Mouse (Mus musculus) midbrain, embryonic 11.5 days (tissue): Measurements from ENCODE around the gene Sec63. TPM values are rescaled to one million over a fixed set of nuclear protein-coding genes. Genes with fewer than 3 reads are reported as not detected.

Experiments used
- ATAC-seq: fragments of 200-750 bp; cut with Nextera tagmentation; 2 replicates; pipeline ENCODE4 v1.8.0; 2017; ENCODE audit warnings: moderate TSS enrichment, moderate library complexity; ENCODE audit not compliant: low FRiP score
- DNase-seq: peaks from one replicate; pipeline ENCODE4 v3.0.0; 2015; ENCODE audit warnings: low spot score; ENCODE audit errors: missing footprints
- H3K27ac ChIP-seq: fragments of 300-500 bp; sonication (generic); 2 replicates; pipeline ENCODE4 v1.5.1; 2014; ENCODE audit warnings: low read depth, low read length
- H3K27me3 ChIP-seq: fragments of 300-500 bp; sonication (generic); 2 replicates; pipeline ENCODE4 v1.6.1; 2014; ENCODE audit warnings: mild to moderate bottlenecking, low read length, moderate library complexity, mixed read lengths; ENCODE audit not compliant: control insufficient read depth, insufficient read depth
- H3K36me3 ChIP-seq: fragments of 300-500 bp; sonication (generic); 2 replicates; pipeline ENCODE4 v1.6.1; 2014; ENCODE audit warnings: mild to moderate bottlenecking, low read length, moderate library complexity, mixed read lengths; ENCODE audit not compliant: control insufficient read depth, insufficient read depth
- H3K4me1 ChIP-seq: fragments of 300-500 bp; sonication (generic); 2 replicates; pipeline ENCODE4 v1.6.1; 2014; ENCODE audit warnings: low read length; ENCODE audit not compliant: control insufficient read depth, insufficient read depth
- H3K4me2 ChIP-seq: fragments of 300-500 bp; sonication (generic); 2 replicates; pipeline ENCODE4 v1.6.1; 2014; ENCODE audit warnings: mild to moderate bottlenecking, moderate library complexity
- H3K4me3 ChIP-seq: fragments of 300-500 bp; sonication (generic); 2 replicates; pipeline ENCODE4 v1.5.1; 2014; ENCODE audit warnings: low read depth, low read length
- H3K9ac ChIP-seq: fragments of 300-500 bp; sonication (generic); 2 replicates; pipeline ENCODE4 v1.6.1; 2014; ENCODE audit warnings: low read length
- H3K9me3 ChIP-seq: fragments of 300-500 bp; sonication (generic); 2 replicates; pipeline ENCODE4 v1.6.1; 2016; ENCODE audit warnings: low read length; ENCODE audit not compliant: control insufficient read depth
- WGBS: fragments of 180-500 bp; shearing (Covaris S2); extraction: QIAGEN DNeasy Blood & Tissue Kit; methylation state at CpG from one replicate; pipeline ENCODE4 v1.1.7; 2014; 5-methylcytosine and 5-hydroxymethylcytosine counted together
- polyA plus RNA-seq: library from polyadenylated mRNA; unstranded; fragments of >200 nt; fragmentation: Nextera tagmentation; extraction: Ambion mirVana; gene quantifications from 2 replicates; pipeline ENCODE4 v1.2.1, GENCODE M21; 2014

Sec63 gene
- polyA plus RNA-seq, 1 experiment from 2014 or later: 29.1 TPM

DNA sequence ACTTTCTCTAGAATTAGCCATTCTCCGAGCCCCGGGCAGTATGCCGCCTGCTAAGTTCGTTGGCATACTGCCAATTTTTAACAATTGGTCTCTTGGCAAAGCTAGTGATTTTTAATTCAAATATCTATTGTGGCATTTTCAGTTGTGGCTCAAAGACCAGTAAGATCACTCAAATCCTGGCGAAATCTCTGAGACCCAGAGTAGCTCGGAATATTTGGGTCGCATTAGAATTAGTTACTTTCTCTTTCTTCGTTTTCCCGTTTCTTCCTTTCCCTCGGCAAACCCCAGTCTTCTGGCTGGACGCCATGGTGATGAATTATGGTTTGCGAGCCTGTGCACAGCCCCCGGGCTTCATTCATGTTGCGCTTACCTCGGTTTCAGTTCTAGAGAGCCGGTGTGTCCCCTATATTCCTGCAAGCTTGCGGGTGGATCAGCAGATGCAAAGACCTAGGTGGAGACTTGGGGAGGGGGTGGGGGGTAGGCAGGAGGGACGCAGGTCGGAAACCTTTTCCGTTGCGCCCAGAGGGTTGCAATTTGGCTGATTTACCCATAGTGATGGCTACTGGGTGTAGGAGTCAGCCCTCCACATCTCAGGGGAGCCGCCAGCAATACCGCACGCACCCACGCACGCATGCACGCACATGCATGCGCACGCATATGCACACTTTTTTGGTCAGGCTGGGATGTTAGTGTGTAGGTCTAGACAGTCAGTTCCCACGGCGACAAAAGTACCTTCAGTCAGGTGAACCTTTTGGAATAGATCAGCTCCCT is 102.5 kb downstream of the Sec63 start:
- DNase-seq (no peak), ATAC-seq (no peak)
- 64% methylated on average over 31 of the region's 31 CpGs for WGBS
- Histone ChIP-seq H3K27ac (no peak overlapping the region), H3K9ac (no peak overlapping the region), H3K36me3 (no peaks in the 10 kb centered on the region), H3K4me2 (0 out of 2 replicates have a peak overlapping the region, but pooled peaks have one; percentile 2), H3K27me3 (no peaks in the 10 kb centered on the region), H3K9me3 (no peaks in the 10 kb centered on the region), H3K4me3 (no peak overlapping the region), H3K4me1 (peaks cover 5% of the 10 kb centered on the region)

DNA sequence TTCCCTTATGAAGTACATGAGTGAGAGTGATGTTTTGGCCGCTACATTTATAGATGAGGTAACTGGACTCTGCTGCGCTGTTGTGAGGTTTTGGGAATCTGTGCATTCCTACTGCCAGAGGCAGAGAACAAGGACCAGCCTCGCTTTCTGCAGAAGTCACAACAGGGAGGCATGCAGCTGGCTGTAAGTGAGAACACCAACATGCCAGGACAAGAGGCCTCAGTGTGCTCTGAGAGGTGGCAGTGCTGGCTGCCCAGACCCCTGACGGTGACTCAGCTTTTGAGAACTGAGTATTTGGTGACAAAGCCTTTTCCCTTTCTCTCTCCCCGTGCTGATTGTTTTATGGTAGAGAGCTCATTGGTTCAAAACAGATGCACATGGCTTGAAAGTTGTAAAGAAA is 103.4 kb downstream of the Sec63 start:
- Histone ChIP-seq H3K27me3 (no peaks in the 10 kb centered on the region), H3K27ac (no peak overlapping the region), H3K4me2 (no peak overlapping the region), H3K9ac (no peak overlapping the region), H3K36me3 (no peaks in the 10 kb centered on the region), H3K9me3 (no peaks in the 10 kb centered on the region), H3K4me1 (peaks cover 5% of the 10 kb centered on the region), H3K4me3 (no peak overlapping the region)
- ATAC-seq: no peak
- DNase-seq: no peak
- 56% methylated on average over 5 of the region's 5 CpGs for WGBS

DNA sequence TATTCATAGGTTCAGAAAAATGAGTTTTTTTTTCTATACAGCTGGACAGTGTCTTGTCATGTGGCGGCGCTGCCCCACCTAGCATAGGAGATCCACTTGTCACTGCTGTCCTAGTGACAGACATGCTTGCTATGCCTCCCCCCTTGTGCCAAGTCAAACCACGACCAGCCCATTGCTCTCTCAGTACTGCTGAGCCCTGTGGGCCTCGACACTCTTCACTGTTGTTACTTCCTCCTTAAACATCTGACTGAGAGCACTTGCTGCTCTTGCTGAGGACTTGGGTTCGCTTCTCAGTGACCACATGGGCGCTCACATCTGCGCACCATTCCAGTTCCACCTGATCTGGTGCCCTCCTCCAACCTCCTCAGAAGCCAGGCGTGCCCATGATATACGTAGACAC is 107.1 kb downstream of the Sec63 start:
- Histone ChIP-seq H3K4me2 (no peak overlapping the region), H3K27me3 (no peaks in the 10 kb centered on the region), H3K4me3 (no peak overlapping the region), H3K9ac (no peak overlapping the region), H3K36me3 (no peaks in the 10 kb centered on the region), H3K9me3 (no peaks in the 10 kb centered on the region), H3K27ac (no peak overlapping the region), H3K4me1 (no peaks in the 10 kb centered on the region)
- ATAC-seq (no peak), DNase-seq (no peak)
- WGBS: 91% methylated on average over 9 of the region's 9 CpGs

DNA sequence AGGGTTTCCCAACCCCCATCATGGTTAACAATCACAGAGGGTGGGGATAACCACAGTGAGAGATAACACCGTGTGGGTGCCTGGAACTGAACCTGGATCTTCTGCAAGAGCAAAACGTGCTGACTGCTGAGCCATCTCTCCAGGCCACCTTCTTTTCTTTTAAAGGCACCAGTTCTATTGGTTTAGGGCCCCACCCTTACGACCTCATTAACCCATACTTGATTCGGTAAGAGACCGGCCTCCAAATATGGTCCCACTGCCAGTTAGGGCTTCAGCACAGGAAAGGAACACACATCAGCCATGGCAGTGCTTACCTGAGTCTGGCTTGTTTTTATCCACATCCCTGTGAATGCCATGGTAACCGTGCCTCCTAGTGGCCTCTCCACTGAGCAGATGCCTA is 108.2 kb downstream of the Sec63 start:
- Histone ChIP-seq H3K4me2 (no peak overlapping the region), H3K9ac (no peak overlapping the region), H3K4me3 (no peak overlapping the region), H3K4me1 (no peaks in the 10 kb centered on the region), H3K36me3 (no peaks in the 10 kb centered on the region), H3K27me3 (no peaks in the 10 kb centered on the region), H3K27ac (no peak overlapping the region), H3K9me3 (no peaks in the 10 kb centered on the region)
- 82% methylated on average over 6 of the region's 6 CpGs for WGBS
- ATAC-seq: no peak
- no peak for DNase-seq

DNA sequence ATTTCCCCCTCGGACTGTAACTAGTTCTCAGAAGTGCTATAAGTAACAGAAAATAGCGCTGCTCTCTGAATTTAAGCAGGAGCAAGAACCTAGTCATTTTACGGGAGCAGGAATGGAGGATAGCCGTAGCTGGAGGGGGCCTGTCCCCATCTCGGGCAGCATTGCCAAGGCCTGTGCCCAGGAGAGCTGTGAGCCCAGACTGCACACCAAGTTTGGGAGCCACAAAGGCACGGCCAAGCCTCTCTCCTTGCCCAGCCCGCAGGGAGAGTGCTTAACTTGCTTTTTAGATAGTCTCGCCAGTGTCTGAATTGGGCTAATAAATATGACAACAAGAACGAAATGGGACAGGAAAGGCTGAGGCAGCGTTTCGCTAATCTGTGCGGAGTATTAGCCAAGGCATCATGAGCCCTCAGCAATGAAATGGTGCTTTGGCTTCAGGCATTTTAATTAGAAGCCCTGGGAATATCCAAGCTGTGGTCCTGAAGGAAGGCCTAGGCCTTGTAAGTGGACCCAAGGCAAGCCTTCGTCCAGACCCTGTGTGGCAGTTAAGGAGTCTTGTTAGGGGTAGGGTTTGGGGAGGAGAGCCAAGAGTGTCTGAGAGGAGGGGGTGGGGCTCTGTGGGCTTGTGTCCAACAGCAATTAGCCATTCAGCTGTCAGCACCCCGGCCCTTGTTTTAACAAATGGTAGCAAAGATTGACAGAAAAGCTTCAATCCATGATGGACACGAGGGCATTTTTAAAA is 111.1 kb downstream of the Sec63 start:
- Histone ChIP-seq H3K4me3 (no peak overlapping the region), H3K4me2 (no peak overlapping the region), H3K27me3 (no peaks in the 10 kb centered on the region), H3K9me3 (no peaks in the 10 kb centered on the region), H3K4me1 (no peaks in the 10 kb centered on the region), H3K27ac (no peak overlapping the region), H3K36me3 (no peaks in the 10 kb centered on the region), H3K9ac (no peak overlapping the region)
- 83% methylated on average over 15 of the region's 15 CpGs for WGBS
- ATAC-seq (no peak), DNase-seq (peak; percentile 59)

DNA sequence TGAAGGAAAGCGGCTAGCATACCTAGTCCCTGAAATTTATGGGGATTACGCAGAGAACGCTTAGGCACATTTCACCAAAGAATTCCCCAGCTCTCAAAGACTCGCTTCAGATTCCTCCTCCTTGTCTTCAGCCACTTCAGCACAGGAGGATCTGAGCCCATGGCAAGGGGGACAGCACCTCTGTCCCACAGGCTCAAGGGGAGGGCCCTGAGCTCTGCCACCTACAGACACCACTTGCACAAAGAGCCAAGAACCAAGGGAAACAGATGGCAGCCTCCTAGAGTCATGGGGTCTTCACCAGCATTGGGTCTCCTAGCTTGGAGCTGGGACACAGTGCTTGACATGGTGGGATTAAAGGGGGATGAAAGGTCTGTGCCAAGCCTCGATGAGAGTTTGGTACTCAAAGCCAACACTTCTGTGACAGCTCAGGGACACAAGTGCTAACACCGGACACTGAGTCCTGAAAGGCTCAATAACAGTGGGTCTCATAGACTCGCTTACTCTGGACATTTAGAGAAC is 111.8 kb downstream of the Sec63 start:
- H3K36me3 ChIP-seq: no peaks in the 10 kb centered on the region
- H3K9me3 ChIP-seq: no peaks in the 10 kb centered on the region
- 91% methylated on average over 7 of the region's 7 CpGs for WGBS
- no peak overlapping the region for H3K9ac ChIP-seq
- no peak overlapping the region for H3K4me2 ChIP-seq
- ATAC-seq (no peak), DNase-seq (peak; percentile 10)
- H3K27ac ChIP-seq: no peak overlapping the region
- no peak overlapping the region for H3K4me3 ChIP-seq
- no peaks in the 10 kb centered on the region for H3K27me3 ChIP-seq
- H3K4me1 ChIP-seq: no peaks in the 10 kb centered on the region

DNA sequence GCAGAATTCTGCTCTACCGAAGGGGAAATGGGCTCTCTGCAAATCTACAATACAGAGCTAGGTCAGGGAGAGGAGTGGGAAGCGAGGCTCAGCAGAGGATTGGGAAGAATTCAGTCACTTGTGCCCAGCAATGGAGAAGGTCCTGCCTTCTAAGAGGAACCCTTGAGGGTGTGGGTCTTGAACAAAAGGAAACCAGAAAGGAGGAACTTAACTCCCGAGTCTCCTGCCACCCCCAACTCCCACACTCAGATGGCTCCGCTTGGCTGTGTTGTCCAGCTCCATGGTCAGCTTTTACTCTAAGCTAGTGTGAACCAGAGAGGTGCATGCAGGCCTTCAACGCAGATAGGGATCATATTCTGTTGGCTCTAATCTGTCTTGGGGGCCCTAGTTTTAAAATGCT is 114.9 kb downstream of the Sec63 start:
- Histone ChIP-seq H3K36me3 (no peaks in the 10 kb centered on the region), H3K27ac (no peak overlapping the region), H3K4me1 (no peaks in the 10 kb centered on the region; the same call in 1 of the 2 replicates), H3K9me3 (no peaks in the 10 kb centered on the region), H3K4me3 (no peak overlapping the region), H3K4me2 (no peak overlapping the region), H3K9ac (no peak overlapping the region), H3K27me3 (no peaks in the 10 kb centered on the region)
- WGBS: 74% methylated on average over 5 of the region's 5 CpGs
- DNase-seq (no peak), ATAC-seq (no peak)

DNA sequence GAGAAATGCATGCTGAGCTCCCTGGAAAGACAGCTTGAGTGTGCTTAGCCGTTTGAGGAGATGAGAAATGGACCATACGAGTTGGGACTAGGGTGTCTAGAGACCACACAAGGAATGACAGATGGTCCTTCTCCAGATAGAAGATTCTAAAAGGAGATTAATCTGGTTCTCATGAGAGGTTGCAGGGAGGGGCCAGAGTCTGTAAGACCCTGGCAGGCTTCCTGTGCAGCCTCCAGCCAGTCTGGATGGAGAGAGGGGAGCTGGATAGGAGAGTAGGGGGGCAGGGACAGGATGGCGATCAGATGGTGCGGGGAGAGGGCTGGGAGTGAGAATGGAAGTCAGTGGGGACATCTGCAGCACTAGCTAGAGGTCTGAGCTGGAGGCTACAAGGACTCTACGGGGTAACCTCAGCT is 118.0 kb downstream of the Sec63 start:
- no peaks in the 10 kb centered on the region; the same call in 1 of the 2 replicates for H3K4me1 ChIP-seq
- no peak overlapping the region for H3K4me3 ChIP-seq
- H3K4me2 ChIP-seq: no peak overlapping the region
- H3K27me3 ChIP-seq: no peaks in the 10 kb centered on the region
- no peak overlapping the region for H3K27ac ChIP-seq
- H3K9me3 ChIP-seq: no peaks in the 10 kb centered on the region
- H3K36me3 ChIP-seq: no peaks in the 10 kb centered on the region
- 78% methylated on average over 5 of the region's 5 CpGs for WGBS
- H3K9ac ChIP-seq: no peak overlapping the region
- ATAC-seq (no peak), DNase-seq (peak; percentile 72)

DNA sequence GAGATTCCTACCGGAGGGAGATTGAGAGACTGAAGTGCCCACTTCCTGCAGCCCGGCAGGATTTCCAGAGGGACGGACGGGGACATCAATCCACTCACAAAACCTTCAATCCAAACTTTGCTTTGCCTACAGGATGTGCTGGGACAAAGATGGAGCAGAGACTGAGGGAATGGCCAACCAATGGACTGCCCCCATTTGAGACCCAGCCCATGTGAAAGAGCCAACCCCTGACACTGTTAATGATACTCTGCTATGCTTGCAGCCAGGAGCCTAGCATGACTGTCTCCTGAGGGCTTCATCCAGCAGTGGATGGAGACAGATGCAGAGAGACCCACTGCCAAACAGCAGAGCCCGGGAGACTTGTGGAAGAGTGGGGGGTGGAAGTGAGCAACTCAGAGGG is 118.4 kb downstream of the Sec63 start:
- peak; percentile 10 for DNase-seq
- Histone ChIP-seq H3K27ac (no peak overlapping the region), H3K4me3 (no peak overlapping the region), H3K27me3 (no peaks in the 10 kb centered on the region), H3K9me3 (no peaks in the 10 kb centered on the region), H3K4me1 (no peaks in the 10 kb centered on the region; the same call in 1 of the 2 replicates), H3K36me3 (no peaks in the 10 kb centered on the region), H3K4me2 (no peak overlapping the region), H3K9ac (no peak overlapping the region)
- WGBS: 81% methylated on average over 5 of the region's 5 CpGs
- no peak for ATAC-seq
